Mouse (Mus musculus) heart, embryonic 11.5 days (tissue): ENCODE data around the gene Aoc2. TPM values are rescaled to one million over a fixed set of nuclear protein-coding genes. Genes with fewer than 3 reads are reported as not detected.
"Not testable (repeated sequence)": the region's sequence is repeated elsewhere in the genome, so short reads cannot be mapped to it uniquely, and the experiment has no call there.

ENCODE experiments used
- ATAC-seq: fragments of 200-750 bp; cut with Nextera tagmentation; replicated peaks from 2 replicates; pipeline ENCODE4 v1.8.0; 2017; ENCODE audit warnings: moderate library complexity; ENCODE audit not compliant: insufficient number of reproducible peaks, low FRiP score, low TSS enrichment
- H3K27ac ChIP-seq: fragments of 300-500 bp; sonication (generic); 2 replicates; pipeline ENCODE4 v1.5.1; 2014; ENCODE audit warnings: mild to moderate bottlenecking, low read depth, low read length
- H3K27me3 ChIP-seq: fragments of 300-500 bp; sonication (generic); 2 replicates; pipeline ENCODE4 v1.6.1; 2014; ENCODE audit warnings: mild to moderate bottlenecking, low read length, mixed read lengths; ENCODE audit not compliant: control insufficient read depth, insufficient read depth
- H3K36me3 ChIP-seq: fragments of 300-500 bp; sonication (generic); 2 replicates; pipeline ENCODE4 v1.6.1; 2014; ENCODE audit warnings: mild to moderate bottlenecking, low read length, moderate library complexity, mixed read lengths; ENCODE audit not compliant: control insufficient read depth, insufficient read depth
- H3K4me1 ChIP-seq: fragments of 300-500 bp; sonication (generic); 2 replicates; pipeline ENCODE4 v1.6.1; 2014; ENCODE audit warnings: low read length; ENCODE audit not compliant: control insufficient read depth, insufficient read depth
- H3K4me2 ChIP-seq: fragments of 300-500 bp; sonication (generic); 2 replicates; pipeline ENCODE4 v1.6.1; 2014; ENCODE audit warnings: mild to moderate bottlenecking, moderate library complexity
- H3K4me3 ChIP-seq: fragments of 300-500 bp; sonication (generic); 2 replicates; pipeline ENCODE4 v1.5.1; 2014; ENCODE audit warnings: low read depth, low read length
- H3K9ac ChIP-seq: fragments of 300-500 bp; sonication (generic); 2 replicates; pipeline ENCODE4 v1.6.1; 2014; ENCODE audit warnings: mild to moderate bottlenecking, low read depth, low read length, moderate library complexity
- H3K9me3 ChIP-seq: fragments of 300-500 bp; sonication (generic); replicated peaks from 2 replicates; pipeline ENCODE4 v1.6.1; 2016; ENCODE audit warnings: low read length; ENCODE audit not compliant: control insufficient read depth
- WGBS: fragments of 180-500 bp; shearing (Covaris S2); extraction: QIAGEN DNeasy Blood & Tissue Kit; methylation state at CpG from one replicate; pipeline ENCODE4 v1.1.7; 2014; ENCODE audit not compliant: insufficient replicate concordance; 5-methylcytosine and 5-hydroxymethylcytosine counted together
- microRNA-seq: library from miRNA; unstranded; fragments of <30 nt; microRNA quantifications from one replicate; pipeline ENCODE4, GENCODE M21; 2016; ENCODE audit warnings: borderline number of aligned reads
- polyA plus RNA-seq: library from polyadenylated mRNA; unstranded; fragments of >200 nt; fragmentation: Nextera tagmentation; extraction: Ambion mirVana; gene quantifications from 2 replicates; pipeline ENCODE4 v1.2.1, GENCODE M21; 2014

The Aoc2 gene
- polyA plus RNA-seq, 1 experiment from 2014 or later, result 0.90 TPM

DNA sequence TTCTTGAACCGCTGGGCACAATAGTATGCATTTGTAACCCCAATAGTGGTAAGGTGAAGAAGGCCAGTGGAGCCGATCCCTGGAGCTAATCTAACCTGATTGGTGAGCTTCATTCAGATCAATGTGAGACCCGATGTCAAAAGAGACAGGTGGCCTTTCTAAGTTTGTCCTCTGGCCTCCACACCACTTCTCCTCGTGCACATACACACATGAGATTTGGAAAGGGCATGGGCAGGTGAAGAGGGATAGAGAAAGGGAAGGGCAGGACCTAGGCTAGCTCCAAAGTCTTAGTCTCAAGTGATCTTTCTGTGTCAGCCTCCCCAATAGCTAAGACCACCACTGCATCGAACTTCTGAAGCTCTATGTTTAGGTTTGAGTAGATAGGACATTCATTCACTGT lies 45.3 kb downstream of the Aoc2 start:
- no peak overlapping the region for H3K4me3 ChIP-seq
- no peak overlapping the region for H3K4me2 ChIP-seq
- 69% methylated on average over 5 of the region's 5 CpGs for WGBS
- H3K9ac ChIP-seq, result no peak overlapping the region
- no peak overlapping the region for H3K27ac ChIP-seq
- no peaks in the 10 kb centered on the region for H3K4me1 ChIP-seq
- no peaks in the 10 kb centered on the region for H3K36me3 ChIP-seq
- H3K27me3 ChIP-seq, result no peaks in the 10 kb centered on the region
- no peak for ATAC-seq
- no peaks in the 10 kb centered on the region for H3K9me3 ChIP-seq

- WGBS, result 65% methylated on average over 7 of the region's 7 CpGs
- H3K4me3 ChIP-seq, result no peak overlapping the region
These were observed 49.6 kb downstream of the Aoc2 start for GRCm38 (mm10) chr11:101374421-101374938.

GRCm38 (mm10) chr11:101378196-101378595 lies 53.3 kb downstream of the Aoc2 start:
- not testable (repeated sequence) for ATAC-seq
- 81% methylated on average over 8 of the region's 8 CpGs for WGBS

More at GRCm38 (mm10) chr11:101374421-101374938, 49.6 kb downstream of the Aoc2 start:
- no peaks in the 10 kb centered on the region for H3K4me1 ChIP-seq
- H3K36me3 ChIP-seq, result no peaks in the 10 kb centered on the region
- no peaks in the 10 kb centered on the region for H3K9me3 ChIP-seq
- no peak overlapping the region for H3K9ac ChIP-seq
- ATAC-seq, result no peak
- H3K27me3 ChIP-seq, result no peaks in the 10 kb centered on the region
- no peak overlapping the region for H3K4me2 ChIP-seq
- no peak overlapping the region for H3K27ac ChIP-seq

DNA sequence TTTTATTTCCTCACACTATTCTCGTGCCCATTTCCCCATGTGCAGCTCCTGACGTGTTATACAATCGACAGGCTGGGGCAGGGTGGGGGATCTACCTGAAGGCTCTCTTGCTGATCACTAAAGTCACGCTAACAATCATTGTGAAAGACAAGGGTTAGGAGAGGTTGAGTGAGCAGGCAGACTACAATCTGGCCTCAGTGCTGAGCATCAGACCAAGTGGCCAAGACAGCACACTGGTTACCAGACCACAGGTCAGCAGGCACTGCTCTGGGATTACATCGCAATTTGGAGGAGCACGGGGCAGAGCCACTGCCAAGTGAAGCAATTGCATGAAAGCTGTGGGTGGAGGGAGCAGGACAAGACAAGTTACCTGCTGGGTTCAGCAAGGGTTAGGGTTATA lies 54.1 kb downstream of the Aoc2 start:
- H3K9me3 ChIP-seq, result no peaks in the 10 kb centered on the region
- H3K4me3 ChIP-seq, result no peak overlapping the region
- ATAC-seq, result no peak
- no peaks in the 10 kb centered on the region for H3K4me1 ChIP-seq
- H3K9ac ChIP-seq, result no peak overlapping the region
- no peaks in the 10 kb centered on the region for H3K36me3 ChIP-seq
- WGBS, result 76% methylated on average over 6 of the region's 6 CpGs
- H3K27ac ChIP-seq, result no peak overlapping the region
- no peak overlapping the region for H3K4me2 ChIP-seq
- no peaks in the 10 kb centered on the region; the same call in 1 of the 2 replicates for H3K27me3 ChIP-seq

More at GRCm38 (mm10) chr11:101378196-101378595, 53.3 kb downstream of the Aoc2 start:
- H3K4me1 ChIP-seq, H3K36me3 ChIP-seq, H3K4me2 ChIP-seq, H3K9me3 ChIP-seq, H3K9ac ChIP-seq, H3K27me3 ChIP-seq, H3K4me3 ChIP-seq, H3K27ac ChIP-seq: not testable (repeated sequence)

Small RNA genes lying within 50 kb of the gene (microRNA-seq; reads per million reads assigned to microRNA genes)
- not detected for gene Gm25593

Other genes with a start within 250 kb of the Aoc2 start
- gene Hsd17b1, start 246.7 kb upstream of the Aoc2 start, polyA plus RNA-seq, result 0.11 TPM in 1 of 2 replicates, not detected in the other
- 29.6 and 34.3 TPM in 2 replicates for gene Coasy, start 242.5 kb upstream of the Aoc2 start, polyA plus RNA-seq
- 34.5 and 36.0 TPM in 2 replicates for gene Mlx, start 237.8 kb upstream of the Aoc2 start, polyA plus RNA-seq
- 23.1 and 27.5 TPM in 2 replicates for gene Psmc3ip, start 229.6 kb upstream of the Aoc2 start, polyA plus RNA-seq
- gene Retreg3, start 205.2 kb upstream of the Aoc2 start, polyA plus RNA-seq, result 5.5 and 9.2 TPM in 2 replicates
- 82.1 and 83.5 TPM in 2 replicates for gene Tubg1, start 205.1 kb upstream of the Aoc2 start, polyA plus RNA-seq
- 4.3 TPM in 2 replicates for gene Tubg2, start 169.2 kb upstream of the Aoc2 start, polyA plus RNA-seq
- gene Cntnap1, start 154.5 kb upstream of the Aoc2 start, polyA plus RNA-seq, result 0.46 and 0.70 TPM in 2 replicates
- 6.2 TPM in 2 replicates for gene Plekhh3, start 153.7 kb upstream of the Aoc2 start, polyA plus RNA-seq
- 0.13 and 0.39 TPM in 2 replicates for gene Ccr10, start 149.6 kb upstream of the Aoc2 start, polyA plus RNA-seq
- gene Ezh1, start 98.6 kb upstream of the Aoc2 start, polyA plus RNA-seq, result 10.2 and 12.7 TPM in 2 replicates
- gene Ramp2, start 79.0 kb upstream of the Aoc2 start, polyA plus RNA-seq, result 230 and 232 TPM in 2 replicates
- gene Vps25, start 71.4 kb upstream of the Aoc2 start, polyA plus RNA-seq, result 126 and 128 TPM in 2 replicates
- gene Wnk4, start 64.5 kb upstream of the Aoc2 start, polyA plus RNA-seq, result 11.1 and 13.7 TPM in 2 replicates
- 1.1 TPM in 2 replicates for gene Cntd1, start 46.1 kb upstream of the Aoc2 start, polyA plus RNA-seq
- 183 and 189 TPM in 2 replicates for gene Coa3, start 45.9 kb upstream of the Aoc2 start, polyA plus RNA-seq
- gene Becn1, start 22.8 kb upstream of the Aoc2 start, polyA plus RNA-seq, result 138 and 154 TPM in 2 replicates
- 104 and 105 TPM in 2 replicates for gene Psme3, start 8.8 kb upstream of the Aoc2 start, polyA plus RNA-seq
- gene Aoc3, start 5.5 kb downstream of the Aoc2 start, polyA plus RNA-seq, result 0.20 and 0.24 TPM in 2 replicates
- gene G6pc, start 42.5 kb downstream of the Aoc2 start, polyA plus RNA-seq, result not detected in 2 replicates
- gene Aarsd1, start 92.6 kb downstream of the Aoc2 start, polyA plus RNA-seq, result 49.7 and 52.3 TPM in 2 replicates
- 17.5 and 18.7 TPM in 2 replicates for gene Gm27029, start 99.7 kb downstream of the Aoc2 start, polyA plus RNA-seq
- gene Rundc1, start 100.0 kb downstream of the Aoc2 start, polyA plus RNA-seq, result 9.6 and 12.9 TPM in 2 replicates
- 75.3 and 82.6 TPM in 2 replicates for gene Ptges3l, start 100.3 kb downstream of the Aoc2 start, polyA plus RNA-seq
- gene Rpl27, start 117.2 kb downstream of the Aoc2 start, polyA plus RNA-seq, result 286 and 315 TPM in 2 replicates
- gene Ifi35, start 123.3 kb downstream of the Aoc2 start, polyA plus RNA-seq, result 10.2 and 11.8 TPM in 2 replicates
- gene Rnd2, start 139.9 kb downstream of the Aoc2 start, polyA plus RNA-seq, result 17.5 and 22.3 TPM in 2 replicates
- gene Vat1, start 141.2 kb downstream of the Aoc2 start, polyA plus RNA-seq, result 26.5 and 31.7 TPM in 2 replicates
- 12.3 and 12.7 TPM in 2 replicates for gene Brca1, start 226.9 kb downstream of the Aoc2 start, polyA plus RNA-seq
- gene Nbr1, start 227.1 kb downstream of the Aoc2 start, polyA plus RNA-seq, result 48.4 and 72.2 TPM in 2 replicates